Mouse (Mus musculus) heart, postnatal 14 days (tissue): Measurements from ENCODE around the gene Krt42. TPM values are rescaled to one million over a fixed set of nuclear protein-coding genes. Genes with fewer than 3 reads are reported as not detected.

ENCODE experiments used
- total RNA-seq, 2 experiments: library from RNA; stranded (reverse); gene quantifications; 2 replicates each; pipeline ENCODE4 v1.2.3; 2021

The Krt42 gene
- total RNA-seq, 2 experiments from 2014 or later = not detected

Other genes with a start within 250 kb of the Krt42 start
- not detected for gene Krt33b, start 240.0 kb downstream of the Krt42 start, total RNA-seq
- not detected for gene Krt34, start 228.3 kb downstream of the Krt42 start, total RNA-seq
- not detected for gene Krt31, start 219.3 kb downstream of the Krt42 start, total RNA-seq
- gene Krt32, start 181.6 kb downstream of the Krt42 start, total RNA-seq = not detected
- gene Krt35, start 173.6 kb downstream of the Krt42 start, total RNA-seq = not detected
- gene Krt36, start 164.2 kb downstream of the Krt42 start, total RNA-seq = under 1 TPM in 1 of 2 experiments, not detected in 1; 0.17 TPM
- gene Krt13, start 148.3 kb downstream of the Krt42 start, total RNA-seq = not detected
- gene Krt15, start 133.9 kb downstream of the Krt42 start, total RNA-seq = under 1 TPM in 1 of 2 experiments, not detected in 1; 0.57 TPM
- gene Krt19, start 121.2 kb downstream of the Krt42 start, total RNA-seq = 10 to 100 TPM; 12.9 to 17.4 TPM
- gene Krt9, start 76.6 kb downstream of the Krt42 start, total RNA-seq = not detected
- 1 to 10 TPM; 1.3 to 1.6 TPM for gene Krt14, start 62.3 kb downstream of the Krt42 start, total RNA-seq
- gene Krt16, start 21.0 kb downstream of the Krt42 start, total RNA-seq = not detected
- 1 to 10 TPM in 1 of 2 experiments, under 1 TPM in 1; 0.24 to 3.8 TPM for gene Krt17, start 8.8 kb downstream of the Krt42 start, total RNA-seq
- gene Eif1, start 50.0 kb upstream of the Krt42 start, total RNA-seq = 1,000 to 10,000 TPM; 1,264 to 1,321 TPM
- not detected for gene Gast, start 64.5 kb upstream of the Krt42 start, total RNA-seq
- 1 to 10 TPM; 1.2 to 1.8 TPM for gene Hap1, start 86.3 kb upstream of the Krt42 start, total RNA-seq
- gene Jup, start 127.9 kb upstream of the Krt42 start, total RNA-seq = 100 to 1,000 TPM; 232 to 245 TPM
- 10 to 100 TPM; 19.1 to 19.9 TPM for gene P3h4, start 145.0 kb upstream of the Krt42 start, total RNA-seq
- gene Fkbp10, start 145.8 kb upstream of the Krt42 start, total RNA-seq = 10 to 100 TPM; 34.6 to 38.3 TPM
- gene Nt5c3b, start 171.9 kb upstream of the Krt42 start, total RNA-seq = 10 to 100 TPM; 36.2 to 36.4 TPM
- gene Klhl10, start 172.0 kb upstream of the Krt42 start, total RNA-seq = under 1 TPM; 0.41 to 0.76 TPM
- 10 to 100 TPM; 12.2 to 13.4 TPM for gene Klhl11, start 202.9 kb upstream of the Krt42 start, total RNA-seq